Mouse (Mus musculus) cerebellum, postnatal 25 days (tissue): Measurements from ENCODE around the gene Plxnc1.
A peak's percentile ranks its signal among the peaks of the same experiment; 100 is the strongest.

Experiments
- DNase-seq, 2 experiments: peaks; one replicate each; pipeline ENCODE4 v3.0.0; 2021; ENCODE audit warnings: mixed read lengths in 2 of 2

The Plxnc1 gene

DNA sequence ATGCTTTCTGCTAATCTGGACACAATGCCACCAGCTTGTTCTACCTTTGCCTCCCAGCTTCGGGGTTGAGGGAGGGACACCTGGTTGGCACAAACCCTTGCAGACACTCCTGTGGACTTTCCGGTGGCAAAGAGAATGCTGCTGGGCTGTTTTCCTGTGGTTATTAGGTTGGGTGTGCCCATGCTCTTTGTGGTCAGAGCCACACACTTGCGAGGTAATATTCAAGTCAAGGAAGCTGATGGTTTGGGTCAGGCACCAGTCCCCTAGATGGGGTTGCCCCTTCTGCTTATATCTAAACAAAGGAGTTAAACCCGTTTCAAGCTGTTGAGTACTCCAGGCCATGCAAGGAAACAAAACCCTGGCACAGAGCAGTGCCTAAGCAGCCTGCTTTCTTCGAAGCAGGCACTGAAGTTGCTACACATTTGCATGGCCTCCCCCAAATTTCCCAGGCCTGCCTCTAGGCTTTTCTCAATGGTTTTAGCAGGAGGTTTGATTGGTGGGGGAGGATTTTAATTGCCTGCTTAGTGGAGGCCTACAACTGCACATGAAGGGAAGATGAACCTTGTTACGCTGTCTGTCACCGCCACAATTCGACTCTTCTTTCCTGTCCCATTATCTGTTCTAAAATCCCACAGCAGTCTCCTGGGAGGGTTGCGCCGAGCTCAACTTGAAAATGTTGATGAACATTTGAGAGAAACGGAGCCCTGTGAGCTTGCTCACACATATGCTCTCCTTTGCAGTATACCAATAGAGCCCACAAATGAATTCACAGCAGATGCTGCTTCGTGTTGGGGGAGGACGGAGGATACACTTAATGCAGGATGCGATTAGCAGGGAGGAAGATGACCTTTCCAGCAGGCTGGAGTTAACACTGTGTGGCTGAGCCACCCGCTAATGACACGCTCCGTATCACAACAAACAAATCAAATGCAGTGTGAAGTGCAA is 132.5 kb downstream of the Plxnc1 start:
- no peak for DNase-seq

DNA sequence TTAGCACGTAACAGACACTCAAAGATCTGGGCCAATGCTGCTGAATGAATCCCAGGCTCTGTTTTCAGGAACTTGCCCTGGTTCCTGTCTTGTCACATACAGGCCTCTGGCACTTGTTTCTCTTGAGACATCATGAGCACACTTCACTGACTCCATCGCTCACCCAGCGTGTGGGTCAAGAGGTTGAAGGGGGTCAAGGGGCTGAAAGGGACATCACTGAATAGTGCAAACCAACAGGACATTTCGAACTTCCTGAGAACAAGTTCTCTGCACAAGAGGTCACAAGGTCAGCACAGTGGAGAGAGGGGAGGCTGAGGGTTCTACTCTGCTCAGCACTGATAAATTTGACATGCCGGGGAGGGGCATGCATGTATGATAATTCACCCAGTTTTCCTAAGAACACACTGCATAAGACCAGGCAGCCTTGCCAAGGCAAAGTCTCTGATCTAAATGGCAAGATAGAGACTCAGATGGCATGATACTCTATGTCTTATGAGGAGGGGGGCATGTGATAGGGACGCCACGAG is 134.6 kb downstream of the Plxnc1 start:
- DNase-seq = no peak

- DNase-seq = no peak
Observed at GRCm38 (mm10) chr10:94808275-94808674, 136.4 kb downstream of the Plxnc1 start.

DNA sequence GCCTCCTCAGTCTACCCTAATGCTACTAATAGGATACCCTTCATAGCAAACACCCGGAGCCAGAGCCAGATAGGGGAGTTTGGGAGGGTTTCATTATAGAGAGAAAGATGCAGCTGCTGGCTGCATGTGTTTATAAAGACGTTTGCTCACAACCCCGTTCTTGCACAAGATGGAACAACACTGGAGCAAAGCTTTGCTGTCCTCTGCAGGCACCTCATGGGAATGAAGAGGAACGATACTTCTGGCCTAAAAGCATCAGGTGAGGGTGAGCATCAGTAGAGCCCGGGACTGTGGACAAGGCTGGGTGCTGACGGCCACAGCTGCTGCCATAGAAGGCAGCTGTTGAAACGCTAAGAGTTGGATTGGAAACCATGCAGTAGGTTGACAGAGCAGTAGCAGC is 137.3 kb downstream of the Plxnc1 start:
- DNase-seq = no peak

DNA sequence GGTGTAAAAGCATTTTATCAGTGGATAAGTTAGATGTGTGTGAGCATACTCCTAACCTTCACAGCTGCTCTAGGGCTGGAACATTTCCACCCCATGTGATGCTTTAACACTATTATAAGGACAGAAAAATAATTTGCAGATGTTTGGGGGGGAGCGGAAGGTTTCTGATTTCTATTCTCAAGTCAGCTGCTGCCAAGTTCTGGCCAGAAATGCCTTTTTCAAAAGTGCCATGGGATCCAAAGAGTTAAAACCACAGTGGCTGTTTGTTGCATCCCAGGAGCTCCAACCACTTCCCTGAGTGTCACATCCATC is 139.8 kb downstream of the Plxnc1 start:
- DNase-seq = no peak

GRCm38 (mm10) chr10:94804029-94804908 is 140.4 kb downstream of the Plxnc1 start:
- DNase-seq = no peak

GRCm38 (mm10) chr10:94800677-94801354 is 143.8 kb downstream of the Plxnc1 start:
- no peak for DNase-seq

DNA sequence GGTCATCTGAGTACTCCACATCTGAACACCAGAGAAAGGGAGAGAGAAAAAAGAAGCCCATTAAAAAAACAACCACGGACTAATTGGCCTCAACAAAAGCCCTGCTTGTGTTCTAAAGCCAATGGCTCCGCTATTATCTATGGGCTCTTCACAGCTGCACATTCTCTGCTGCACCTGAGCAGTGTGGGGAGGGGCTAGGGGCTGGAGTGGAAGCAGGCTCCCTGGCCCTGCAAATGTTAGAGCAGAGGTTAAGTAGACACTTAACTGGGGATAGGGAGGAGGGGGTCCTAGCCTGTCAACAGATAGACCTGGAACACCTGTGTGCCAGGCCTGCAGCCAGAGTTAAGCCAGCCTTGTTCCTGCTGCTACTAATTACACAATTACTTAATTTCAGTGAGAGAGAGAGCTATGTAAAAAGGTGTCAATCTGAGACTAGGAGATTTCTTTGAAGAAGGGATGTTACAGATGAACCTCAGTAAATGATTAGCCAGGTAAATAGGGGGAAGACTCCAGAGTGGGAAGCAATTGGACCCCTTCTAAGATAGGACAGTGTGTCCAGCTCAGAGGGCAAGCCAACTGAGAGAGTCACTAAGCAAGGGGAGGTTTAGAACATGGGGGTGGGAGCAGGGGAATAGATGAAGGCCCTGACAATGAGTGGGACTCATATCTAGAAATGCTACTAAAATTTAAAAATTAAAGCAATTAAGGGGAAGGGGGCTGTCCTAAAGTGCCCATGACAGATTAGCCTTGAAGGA is 145.0 kb downstream of the Plxnc1 start:
- DNase-seq = no peak

GRCm38 (mm10) chr10:94798128-94798527 is 146.5 kb downstream of the Plxnc1 start:
- DNase-seq = no peak

DNA sequence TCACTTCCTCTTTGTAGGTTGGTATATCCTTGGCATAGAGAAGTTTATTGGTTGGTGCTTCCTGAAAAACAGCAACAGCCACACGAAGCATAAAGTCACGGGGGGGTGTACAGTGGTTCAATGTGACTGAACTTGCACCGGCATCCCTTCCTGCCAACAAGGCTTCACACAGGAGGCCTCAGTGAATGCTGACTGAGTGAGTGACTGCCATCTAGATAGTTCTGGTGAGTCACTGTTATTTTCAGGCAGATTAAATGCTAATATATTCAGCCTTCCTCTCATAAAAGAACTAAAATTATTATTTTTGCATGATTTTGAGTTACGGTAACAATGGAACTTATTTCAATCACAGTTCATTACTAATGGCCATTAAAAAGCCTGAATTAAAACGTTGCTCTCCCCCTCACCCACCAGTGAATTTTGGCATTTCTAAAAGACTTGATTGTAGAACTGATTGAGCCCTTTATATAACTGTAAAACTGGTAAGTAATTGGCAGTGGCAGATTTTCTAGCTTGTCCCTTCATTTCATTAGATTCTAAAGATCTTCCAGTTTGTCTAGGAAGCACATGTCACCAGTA is 149.9 kb downstream of the Plxnc1 start:
- DNase-seq = no peak

DNA sequence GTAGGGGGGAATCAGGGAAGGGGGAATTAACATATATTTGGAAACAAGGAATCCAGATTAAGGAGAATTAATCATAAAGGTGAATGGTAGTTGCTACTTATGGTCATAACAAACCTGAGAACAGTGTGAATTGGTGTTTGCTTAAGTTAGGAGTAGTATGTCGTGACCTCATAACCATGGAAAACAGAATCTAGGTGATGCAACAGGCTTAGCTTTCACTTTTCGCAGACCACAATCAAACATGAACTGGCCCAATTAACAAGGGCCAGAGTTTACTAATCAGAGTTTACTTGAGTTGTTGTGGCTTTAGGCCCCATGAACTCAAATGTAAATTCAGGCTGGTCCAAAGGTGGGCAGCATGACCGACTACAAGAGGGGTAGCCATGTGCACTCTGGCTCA is 150.7 kb downstream of the Plxnc1 start:
- DNase-seq = no peak

GRCm38 (mm10) chr10:94789205-94789604 is 155.4 kb downstream of the Plxnc1 start:
- DNase-seq = no peak

DNA sequence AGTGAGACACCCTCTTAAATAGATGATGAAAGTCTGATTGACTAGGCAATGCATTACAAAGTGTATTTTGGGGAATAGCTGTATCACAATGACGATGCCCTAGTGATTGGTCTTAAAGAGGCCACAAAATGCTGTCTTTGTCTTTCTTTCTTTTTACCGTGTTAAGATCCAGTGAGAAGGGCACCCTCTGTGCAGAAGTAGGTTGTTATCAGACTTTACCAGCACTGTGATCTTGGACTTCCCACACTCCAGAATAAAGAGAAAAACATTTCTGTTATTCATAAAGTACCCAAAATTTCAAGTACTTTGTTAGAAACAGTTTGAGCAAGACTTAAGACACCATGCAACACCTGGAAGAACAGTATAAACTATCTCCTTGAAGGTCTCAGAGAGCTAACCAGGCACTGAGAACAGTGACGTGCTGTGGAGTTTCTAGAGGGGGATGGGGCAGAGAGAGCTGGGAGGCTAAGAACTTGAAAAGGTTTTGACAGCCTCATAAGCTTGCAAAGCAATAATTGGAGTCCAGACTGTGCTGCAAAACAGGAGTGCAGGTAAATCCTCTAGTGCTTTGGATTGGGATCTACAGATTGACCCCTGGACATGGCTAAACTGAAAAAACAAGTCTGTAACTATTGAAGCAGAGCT is 163.9 kb downstream of the Plxnc1 start:
- no peak for DNase-seq

DNA sequence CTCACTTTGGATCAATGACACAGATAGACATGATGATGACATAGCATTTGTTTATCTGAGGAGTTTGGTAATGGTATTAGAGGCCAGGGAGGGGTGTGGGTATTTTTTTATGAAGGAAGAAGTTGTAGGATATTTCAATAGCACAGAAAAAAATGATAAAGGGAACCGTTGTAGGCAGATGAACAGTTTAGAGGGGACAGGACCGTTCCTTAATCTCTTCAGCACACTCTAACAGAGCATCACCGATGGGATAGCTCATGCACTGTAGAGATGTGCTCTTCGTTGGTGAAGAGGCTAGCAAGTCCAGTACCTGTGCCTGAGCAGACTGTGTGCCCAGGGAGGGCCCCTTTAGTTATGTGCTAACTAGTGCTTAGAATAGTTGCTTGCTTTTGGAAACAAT is 165.3 kb downstream of the Plxnc1 start:
- DNase-seq = no peak

DNA sequence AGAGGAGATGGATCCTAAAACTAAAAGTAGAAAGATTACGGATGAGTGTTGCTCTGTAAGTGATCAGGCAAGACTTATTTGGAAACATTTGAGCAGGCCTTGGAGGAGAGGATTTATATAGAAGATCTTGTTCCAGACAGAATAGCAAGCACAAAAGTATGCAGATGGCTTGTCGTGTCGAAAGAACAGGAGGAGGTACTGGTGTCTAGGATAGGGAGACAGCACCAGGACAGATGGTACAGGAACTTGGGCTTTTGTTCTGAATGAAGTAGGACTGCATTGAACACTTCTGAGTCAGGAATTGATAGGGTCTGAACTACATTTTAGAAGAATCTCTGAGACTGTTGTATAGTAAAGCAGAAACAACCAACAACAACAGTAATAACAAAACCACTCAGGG is 167.1 kb downstream of the Plxnc1 start:
- no peak for DNase-seq

DNA sequence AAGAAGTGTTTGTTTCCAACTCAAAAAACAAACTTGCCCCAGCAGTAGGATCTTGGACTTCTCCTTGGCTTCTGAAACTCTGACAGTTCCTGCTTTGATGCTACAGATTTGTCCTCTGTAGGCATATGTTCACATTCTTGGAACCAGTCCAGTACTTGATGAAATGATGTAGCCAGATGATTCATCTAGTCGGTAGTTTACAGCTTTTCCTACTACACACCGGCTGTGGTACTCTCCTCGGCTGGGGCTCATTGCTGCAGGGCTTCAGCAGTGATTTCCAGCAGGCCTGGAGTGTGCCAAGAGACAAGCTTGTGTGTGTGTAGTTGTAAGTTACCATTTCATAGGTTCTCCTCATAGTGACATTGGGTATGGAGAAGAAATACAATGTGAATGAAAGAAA is 173.1 kb downstream of the Plxnc1 start:
- no peak for DNase-seq

GRCm38 (mm10) chr10:94747011-94747410 is 197.6 kb downstream of the Plxnc1 start:
- peak; percentile 52 to 76 for DNase-seq

DNA sequence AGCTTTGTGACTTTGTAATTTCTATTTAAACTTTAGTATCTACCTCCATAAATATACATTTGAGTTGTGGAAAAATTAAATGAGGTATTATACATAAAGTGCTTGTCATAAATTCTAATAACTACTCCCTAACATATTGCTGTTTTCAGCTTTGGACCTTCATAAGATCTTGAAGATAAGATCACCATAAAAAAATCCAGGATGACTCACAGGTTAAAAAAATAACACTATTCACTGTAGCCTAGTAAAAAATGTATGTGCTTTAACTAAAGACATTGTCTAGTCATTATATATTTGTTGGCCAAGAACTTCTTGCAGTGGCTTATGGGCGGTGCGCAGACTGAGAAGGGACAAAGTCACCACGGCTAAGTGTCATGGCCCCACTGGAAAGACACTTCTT is 203.2 kb downstream of the Plxnc1 start:
- no peak for DNase-seq
